Mouse (Mus musculus) kidney, adult 2 months (tissue): ENCODE results near the gene Dnaic1.

Experiments used
- CTCF ChIP-seq: fragments of 200-500 bp; conservative IDR thresholded peaks from 2 replicates; pipeline ENCODE4 v1.5.1; 2011; ENCODE audit warnings: low read depth, mild to moderate bottlenecking, control low read depth, low read length, moderate library complexity, mixed read lengths; ENCODE audit not compliant: insufficient read depth, insufficient read length
- POLR2A ChIP-seq: fragments of 200-500 bp; IDR thresholded peaks from one replicate; pipeline ENCODE4 v1.6.1; 2011; ENCODE audit warnings: low read depth, low read length, control low read depth

DNA sequence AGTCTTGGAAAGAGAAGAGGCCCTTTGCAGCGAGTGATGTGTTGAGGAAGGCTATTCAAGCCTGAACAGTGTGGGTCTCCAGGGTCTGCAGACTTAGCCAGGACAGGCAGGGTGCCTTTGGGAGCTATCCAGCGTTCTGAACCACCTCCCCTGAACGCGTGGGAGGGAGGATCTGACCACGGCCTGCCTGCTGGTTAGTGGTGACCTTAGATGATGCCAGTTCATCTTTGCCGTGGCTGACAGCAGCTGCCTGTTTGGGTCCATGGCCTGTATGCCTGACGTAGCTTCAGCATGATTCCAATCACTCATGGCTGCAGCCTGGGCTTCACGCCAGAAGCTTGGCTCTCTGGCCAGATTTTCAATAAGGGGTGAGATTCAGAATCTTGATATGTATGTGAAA, 23.6 kb upstream of the Dnaic1 start:
- TF ChIP-seq POLR2A (no peak), CTCF (no peak)
